1 mouse cellular context compared by ENCODE assay signal in genomic region chr14:26671870-26672615, GRCm38 (mm10). TPM values are rescaled to one million over a fixed set of nuclear protein-coding genes. Genes with fewer than 3 reads are reported as not detected.
"Had no signal": no experiment of that assay in that cellular context is flagged by ENCODE, and none has a peak within 500 bp of the region (broad histone marks: within the 10 kb centered on the region; RNA-seq: fewer than 3 reads in every experiment).

No protein-coding gene starts in this region.

RNA-seq across cellular contexts. Expression of gene Dnah12, which starts 21.0 kb away (rescaled TPM):
- polyA plus RNA-seq: limb, embryonic 11.5 days had no signal
